Mouse (Mus musculus) lung, adult 2 months (tissue): ENCODE data around the gene Amacr.

Experiments
- CTCF ChIP-seq: fragments of 200-500 bp; IDR thresholded peaks from 2 replicates; pipeline ENCODE4 v1.5.1; 2011; ENCODE audit warnings: mild to moderate bottlenecking, low read length, control low read depth; ENCODE audit not compliant: insufficient read depth
- POLR2A ChIP-seq: fragments of 200-500 bp; IDR thresholded peaks from 2 replicates; pipeline ENCODE4 v1.6.1; 2011; ENCODE audit warnings: low read depth, mild to moderate bottlenecking, control low read depth, low read length, borderline replicate concordance; ENCODE audit errors: extremely low read depth

DNA sequence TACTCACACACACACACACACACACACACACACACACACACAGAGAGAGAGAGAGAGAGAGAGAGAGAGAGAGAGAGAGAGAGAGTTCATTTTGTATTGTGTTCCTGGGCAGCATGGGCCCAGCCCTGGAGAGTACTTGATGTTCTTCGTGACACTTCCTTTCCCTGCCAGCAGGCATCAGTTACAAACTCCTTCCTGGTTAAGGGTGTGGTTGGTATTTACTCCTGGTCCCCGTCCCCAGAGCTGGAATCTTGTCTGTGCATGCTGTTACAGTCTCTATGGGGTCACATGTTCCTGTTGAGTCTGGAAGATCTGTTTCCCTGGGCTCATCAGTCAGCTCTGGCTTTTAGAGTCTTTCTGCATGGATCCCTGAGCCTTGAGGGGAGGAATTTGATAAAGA lies 8.9 kb downstream of the Amacr start:
- no peak for TF ChIP-seq CTCF
- TF ChIP-seq POLR2A: no peak
